Mouse (Mus musculus) monocyte, adult 2 months (primary cell): Measurements from ENCODE around the gene Arhgef16.

Experiments
- DNase-seq, 2 experiments: peaks; one replicate each; pipeline ENCODE4 v3.0.0; 2022; ENCODE audit warnings: low spot score in 2 of 2, low read depth in 1 of 2

The Arhgef16 gene

GRCm38 (mm10) chr4:154293735-154294201 is 7.7 kb downstream of the Arhgef16 start:
- DNase-seq = no peak

- no peak for DNase-seq
Observed at GRCm38 (mm10) chr4:154283671-154284070, 17.8 kb downstream of the Arhgef16 start.

GRCm38 (mm10) chr4:154279481-154279880 is 22.0 kb downstream of the Arhgef16 start:
- no peak for DNase-seq

DNA sequence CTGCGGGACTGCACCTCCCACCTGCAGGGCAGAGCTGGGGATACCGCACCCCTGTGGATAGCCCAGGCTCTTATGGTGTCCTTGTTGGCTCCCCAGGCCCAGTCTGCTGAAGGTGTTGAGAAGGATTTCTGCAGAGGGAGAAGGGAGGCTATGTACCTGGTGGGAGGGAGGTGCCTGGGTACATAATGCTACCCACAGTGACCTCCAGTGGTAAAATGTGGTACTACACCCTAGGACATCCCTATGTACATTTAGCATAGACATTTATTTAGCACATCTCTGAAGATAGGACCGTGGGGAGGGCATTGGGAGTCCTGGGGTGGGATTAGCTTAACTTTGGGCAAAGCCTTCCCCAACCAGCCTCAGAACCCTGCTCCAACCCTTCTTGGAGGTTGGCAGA is 28.5 kb downstream of the Arhgef16 start:
- DNase-seq = no peak

DNA sequence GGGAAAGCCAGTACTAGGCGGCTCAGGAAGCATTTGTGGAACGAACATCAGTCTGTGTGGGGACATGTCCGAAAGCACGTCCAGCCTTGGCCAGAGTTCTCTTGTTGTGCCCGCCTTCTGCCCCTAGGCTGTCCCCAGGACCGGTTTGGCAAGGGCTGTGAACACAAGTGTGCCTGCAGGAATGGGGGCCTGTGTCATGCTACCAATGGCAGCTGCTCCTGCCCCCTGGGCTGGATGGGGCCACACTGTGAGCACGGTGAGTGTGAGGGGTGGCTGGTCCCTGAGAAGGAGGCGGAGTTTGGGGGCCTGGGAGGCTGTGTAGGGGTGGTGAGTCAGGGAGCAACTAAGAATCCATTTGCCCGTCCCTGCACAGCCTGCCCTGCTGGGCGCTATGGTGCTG is 32.0 kb downstream of the Arhgef16 start:
- DNase-seq = no peak

DNA sequence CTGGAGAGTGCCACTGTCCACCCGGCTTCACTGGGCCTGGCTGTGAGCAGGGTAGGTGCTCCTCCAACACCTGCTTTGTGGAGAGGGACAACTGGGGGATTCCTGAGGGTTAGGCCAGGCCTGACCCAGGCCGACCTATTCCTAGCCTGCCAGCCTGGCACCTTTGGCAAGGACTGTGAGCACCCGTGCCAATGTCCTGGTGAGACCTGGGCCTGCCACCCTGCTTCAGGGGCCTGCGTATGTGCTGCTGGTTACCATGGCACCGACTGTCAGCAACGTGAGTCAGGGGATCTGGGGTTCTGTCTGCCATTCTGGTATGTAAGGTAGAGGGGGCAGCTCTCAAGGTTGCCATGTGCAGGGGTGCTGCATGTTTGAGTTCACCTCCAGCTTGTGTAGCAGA is 34.0 kb downstream of the Arhgef16 start:
- DNase-seq = no peak

DNA sequence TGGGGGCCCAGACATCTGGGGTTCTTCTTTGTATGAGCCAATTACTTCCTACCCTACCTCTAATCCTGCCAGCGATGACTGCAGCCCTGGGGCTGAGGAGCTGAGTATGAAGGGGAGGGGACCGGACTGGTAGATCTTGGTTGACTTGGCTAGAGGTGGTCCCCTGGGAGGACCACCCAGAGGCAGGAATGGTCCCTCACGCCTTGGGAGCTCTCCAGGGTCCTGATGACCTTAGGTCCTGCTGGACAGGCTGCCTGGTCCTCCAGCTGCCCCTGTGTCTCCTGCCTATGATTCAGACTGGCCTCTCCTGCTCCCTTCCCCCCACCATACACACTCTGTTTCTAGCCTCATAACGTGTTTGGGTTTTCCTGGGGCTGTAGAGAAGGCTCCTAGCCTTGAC is 39.4 kb downstream of the Arhgef16 start:
- no peak for DNase-seq

DNA sequence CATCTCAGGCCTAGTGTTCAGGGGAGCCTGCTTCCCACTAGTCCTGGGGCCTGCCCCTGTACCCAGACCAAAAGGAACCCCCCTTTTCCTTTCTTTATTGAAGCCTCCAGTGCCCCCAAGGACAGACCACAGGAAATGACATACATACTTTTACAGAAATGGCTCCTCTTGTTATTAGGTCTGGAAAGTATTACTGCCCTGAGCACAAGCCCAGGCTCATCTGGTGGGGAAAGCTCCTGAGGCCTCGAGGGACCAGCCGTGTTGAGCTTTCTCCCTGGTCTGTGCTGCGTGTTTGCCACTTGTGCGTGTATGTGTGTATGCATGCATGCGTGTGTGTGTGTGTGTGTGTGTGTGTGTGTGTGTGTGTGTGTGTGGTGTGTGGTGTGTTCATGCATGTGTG is 40.7 kb downstream of the Arhgef16 start:
- no peak for DNase-seq

GRCm38 (mm10) chr4:154252537-154253255 is 48.8 kb downstream of the Arhgef16 start:
- DNase-seq = no peak

DNA sequence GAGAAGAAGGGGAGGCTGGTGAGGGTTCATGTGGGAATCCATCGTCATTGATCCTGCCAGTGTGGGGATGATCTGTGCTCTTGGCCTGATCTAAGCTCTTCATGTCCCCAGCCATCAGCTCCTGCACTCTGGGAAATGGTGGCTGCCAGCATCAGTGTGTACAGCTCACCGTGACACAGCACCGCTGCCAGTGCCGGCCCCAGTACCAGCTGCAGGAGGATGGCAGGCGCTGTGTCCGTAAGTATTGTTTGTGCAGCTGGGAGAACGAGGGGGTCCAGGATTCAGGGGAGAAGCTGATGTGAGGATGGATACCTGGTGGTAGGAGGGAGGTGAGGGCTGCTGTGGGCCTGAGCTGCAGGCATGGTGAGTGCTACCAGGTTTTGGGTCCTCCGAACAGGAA is 52.2 kb downstream of the Arhgef16 start:
- DNase-seq = no peak

- no peak for DNase-seq
Observed at GRCm38 (mm10) chr4:154248092-154248805, 53.2 kb downstream of the Arhgef16 start.

DNA sequence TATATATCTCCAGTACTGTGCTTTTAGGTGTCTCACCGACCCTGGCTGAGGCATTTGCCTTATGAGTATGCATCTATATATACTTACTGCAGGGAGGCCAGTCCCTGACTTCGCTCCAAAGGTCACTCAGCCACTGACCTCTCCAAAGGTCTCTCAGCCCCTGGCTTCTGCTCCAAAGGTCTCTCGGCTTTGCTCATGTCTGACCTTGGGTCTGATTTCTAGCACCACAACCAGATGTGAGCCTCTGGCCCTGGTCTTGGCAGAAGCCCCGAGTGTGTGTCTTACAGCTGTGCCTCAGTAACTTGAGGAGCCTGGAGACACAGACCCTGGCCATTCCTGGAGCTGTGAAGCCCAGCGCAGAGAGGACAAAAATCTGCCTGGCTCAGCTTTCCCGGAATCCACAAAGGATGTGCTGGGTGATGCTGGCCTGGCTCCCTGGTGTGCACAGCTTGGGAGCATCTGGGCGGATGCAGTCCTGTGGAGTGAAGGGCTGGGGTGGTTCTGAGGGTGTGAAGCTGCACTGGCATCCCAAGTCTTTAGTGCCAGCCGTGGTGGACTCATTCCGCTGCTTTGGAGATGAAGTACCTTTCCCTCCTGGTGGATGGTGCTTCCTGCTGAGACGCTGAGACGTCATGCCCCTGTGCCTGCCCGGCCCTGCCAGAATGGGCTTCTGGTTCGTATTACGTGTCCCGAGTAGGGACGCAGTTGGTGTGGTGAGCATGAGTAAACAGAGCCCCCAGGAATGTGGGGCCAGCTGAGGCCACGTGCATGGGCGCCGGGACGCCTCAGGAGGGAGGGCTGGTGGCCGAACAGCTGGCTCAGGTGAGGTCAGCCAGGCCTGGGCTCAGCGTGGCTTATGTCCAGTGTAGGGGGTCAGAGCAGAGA is 54.0 kb downstream of the Arhgef16 start:
- DNase-seq = no peak

GRCm38 (mm10) chr4:154246115-154247040 is 55.1 kb downstream of the Arhgef16 start:
- DNase-seq = peak; percentile 2 to 14

GRCm38 (mm10) chr4:154245342-154245741 is 56.1 kb downstream of the Arhgef16 start:
- DNase-seq = no peak

- DNase-seq = no peak
Observed at GRCm38 (mm10) chr4:154240608-154241007, 60.9 kb downstream of the Arhgef16 start.

DNA sequence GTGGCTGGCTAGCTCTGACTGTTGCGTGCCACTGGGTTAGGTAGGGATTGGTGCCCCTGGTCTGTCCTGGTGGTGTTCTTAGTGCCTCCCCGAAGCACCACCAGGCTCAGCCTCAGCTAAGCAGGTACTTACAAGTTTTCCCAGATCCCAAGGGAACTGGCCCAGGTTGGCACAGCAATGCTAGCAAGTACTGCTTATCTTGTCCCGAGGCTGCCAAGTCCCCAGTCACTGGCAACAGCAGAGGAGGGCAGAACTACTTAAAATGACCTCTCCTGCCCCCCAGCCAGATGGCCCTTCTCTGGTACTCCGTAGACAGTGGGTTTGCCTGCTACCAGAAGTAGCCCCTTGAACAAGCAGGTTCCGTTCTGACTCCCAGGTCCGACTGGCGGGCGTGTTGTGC is 62.3 kb downstream of the Arhgef16 start:
- DNase-seq = no peak

DNA sequence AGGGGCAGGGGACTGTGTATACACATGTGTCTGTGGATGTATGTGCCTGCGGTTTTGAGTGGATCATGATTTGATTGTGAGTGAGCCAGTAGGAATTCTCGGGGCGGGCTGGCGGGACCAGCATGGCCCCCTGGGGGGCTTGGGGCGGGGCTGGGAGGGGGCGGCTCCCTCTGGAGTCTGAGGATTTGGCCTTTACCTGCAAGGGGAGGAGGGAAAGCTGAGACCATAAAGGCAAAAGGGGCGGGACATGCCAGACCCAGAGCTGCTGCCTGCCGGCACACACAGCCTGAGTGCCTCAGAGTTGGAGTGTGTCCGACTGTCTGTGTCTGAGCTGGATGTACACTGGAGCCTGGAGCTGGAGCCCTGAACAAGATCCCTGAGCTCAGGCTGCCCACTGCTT is 64.2 kb downstream of the Arhgef16 start:
- DNase-seq = no peak

DNA sequence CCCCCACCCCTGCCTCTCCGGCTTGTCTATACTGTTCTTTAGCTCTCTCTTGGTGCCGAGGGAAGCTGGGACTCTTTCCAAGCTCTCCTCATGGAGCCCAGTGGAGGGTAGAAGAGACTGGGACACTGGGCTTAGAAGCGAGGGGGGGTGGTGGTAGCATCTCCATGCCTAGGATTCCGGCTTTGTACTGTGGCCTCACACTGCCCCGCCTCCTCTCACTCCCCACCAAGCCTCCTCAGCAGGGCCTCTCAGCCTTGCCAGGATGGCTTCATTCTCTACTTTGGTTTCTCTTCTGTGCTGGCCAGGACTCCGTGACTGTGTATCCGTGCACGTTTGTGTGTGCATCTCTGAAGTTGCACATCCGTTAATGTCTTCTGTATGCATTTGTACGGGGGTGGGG is 64.6 kb downstream of the Arhgef16 start:
- no peak for DNase-seq

GRCm38 (mm10) chr4:154236001-154236400 is 65.5 kb downstream of the Arhgef16 start:
- DNase-seq = no peak

GRCm38 (mm10) chr4:154232295-154232694 is 69.2 kb downstream of the Arhgef16 start:
- DNase-seq = no peak

DNA sequence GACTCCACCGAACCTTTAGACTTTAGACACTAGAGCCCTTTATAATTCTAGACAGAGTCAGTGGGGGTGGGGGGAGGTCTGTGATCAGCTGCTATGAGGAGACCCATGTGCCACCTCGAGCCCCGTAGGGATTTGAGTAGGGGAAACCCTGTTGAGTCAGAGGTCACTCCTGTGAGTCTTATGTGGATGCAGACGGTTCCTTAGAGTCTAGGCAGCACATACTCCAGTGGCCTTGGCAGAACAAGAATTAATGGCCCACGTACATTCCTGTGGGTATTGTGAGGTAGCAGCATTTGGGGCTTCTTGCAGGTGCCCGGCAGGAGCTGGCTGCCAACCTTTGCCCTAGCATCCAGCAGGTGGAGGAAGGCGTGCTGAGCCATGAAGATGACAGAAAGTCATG is 70.1 kb downstream of the Arhgef16 start:
- no peak for DNase-seq
